Mouse (Mus musculus) small intestine, adult 2 months (tissue): ENCODE measurements around the gene Plcd3. TPM values are rescaled to one million over a fixed set of nuclear protein-coding genes. Genes with fewer than 3 reads are reported as not detected.

ENCODE experiments used
- H3K27ac ChIP-seq: fragments of 200-500 bp; 2 replicates; pipeline ENCODE4 v1.5.1; 2012; ENCODE audit warnings: low read depth, low read length, control low read depth, inconsistent platforms; ENCODE audit not compliant: insufficient read depth
- H3K27me3 ChIP-seq: fragments of 200-500 bp; 2 replicates; pipeline ENCODE4 v1.6.1; 2012; ENCODE audit warnings: mild to moderate bottlenecking, moderate library complexity, low read length, inconsistent platforms; ENCODE audit not compliant: control insufficient read depth, insufficient read depth
- H3K36me3 ChIP-seq: fragments of 200-500 bp; 2 replicates; pipeline ENCODE4 v1.6.1; 2012; ENCODE audit warnings: mild to moderate bottlenecking, low read length, control low read depth, inconsistent platforms; ENCODE audit not compliant: control insufficient read depth, insufficient read depth
- H3K4me1 ChIP-seq: fragments of 200-500 bp; 2 replicates; pipeline ENCODE4 v1.6.1; 2012; ENCODE audit warnings: low read length, inconsistent platforms, mixed read lengths; ENCODE audit not compliant: control insufficient read depth, insufficient read depth, insufficient read length
- H3K4me3 ChIP-seq: fragments of 200-500 bp; 2 replicates; pipeline ENCODE4 v1.5.1; 2012; ENCODE audit warnings: low read depth, mild to moderate bottlenecking, control low read depth, inconsistent platforms, low read length, moderate library complexity
- CTCF ChIP-seq: fragments of 200-500 bp; IDR thresholded peaks from 2 replicates; pipeline ENCODE4 v1.5.1; 2012; ENCODE audit warnings: low read depth, mild to moderate bottlenecking, control low read depth, inconsistent platforms, low read length, moderate library complexity, mixed read lengths; ENCODE audit not compliant: insufficient replicate concordance, insufficient read length; ENCODE audit errors: extremely low read depth
- POLR2A ChIP-seq: fragments of 200-500 bp; IDR thresholded peaks from 2 replicates; pipeline ENCODE4 v1.6.1; 2012; ENCODE audit warnings: low read depth, mild to moderate bottlenecking, control low read depth, inconsistent platforms, low read length, moderate library complexity
- WGBS: fragments of 180-500 bp; shearing (Covaris S2); methylation state at CpG from one replicate; pipeline ENCODE4 v1.1.7; 2018; 5-methylcytosine and 5-hydroxymethylcytosine counted together
- polyA plus RNA-seq: library from polyadenylated mRNA; depleted of rRNA; stranded (reverse); fragments of >200 nt; gene quantifications from 2 replicates; pipeline ENCODE4 v1.2.3, GENCODE M21; 2012

Plcd3 gene
- polyA plus RNA-seq, 1 experiment = 3.1 TPM

DNA sequence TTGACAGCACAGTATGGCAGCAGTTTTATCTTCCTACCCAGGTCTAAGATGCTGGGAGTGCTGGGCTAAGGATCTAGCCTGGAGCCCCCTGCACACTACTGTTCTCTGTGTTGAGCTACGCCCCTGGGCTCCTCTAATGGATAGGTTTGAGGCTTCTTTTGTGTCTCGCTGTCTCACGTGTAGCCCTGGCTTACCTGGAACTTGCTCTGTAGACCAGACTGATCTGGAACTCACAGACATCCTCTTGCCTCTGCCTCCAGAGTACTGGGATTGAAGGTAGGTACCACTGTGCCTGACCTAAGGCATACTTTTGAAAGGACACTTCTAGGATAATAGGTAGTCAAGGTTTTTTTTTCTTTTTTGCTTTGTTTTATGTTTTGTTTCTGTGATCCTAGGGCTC, 57.5 kb downstream of the Plcd3 start:
- TF ChIP-seq POLR2A (no peak), CTCF (no peak)
- WGBS = 90% methylated on average over 3 of the region's 3 CpGs
- Histone ChIP-seq H3K4me1 (no peaks in the 10 kb centered on the region), H3K27ac (no peak overlapping the region), H3K36me3 (peaks cover 42% of the 10 kb centered on the region), H3K4me3 (no peak overlapping the region), H3K27me3 (no peaks in the 10 kb centered on the region)

DNA sequence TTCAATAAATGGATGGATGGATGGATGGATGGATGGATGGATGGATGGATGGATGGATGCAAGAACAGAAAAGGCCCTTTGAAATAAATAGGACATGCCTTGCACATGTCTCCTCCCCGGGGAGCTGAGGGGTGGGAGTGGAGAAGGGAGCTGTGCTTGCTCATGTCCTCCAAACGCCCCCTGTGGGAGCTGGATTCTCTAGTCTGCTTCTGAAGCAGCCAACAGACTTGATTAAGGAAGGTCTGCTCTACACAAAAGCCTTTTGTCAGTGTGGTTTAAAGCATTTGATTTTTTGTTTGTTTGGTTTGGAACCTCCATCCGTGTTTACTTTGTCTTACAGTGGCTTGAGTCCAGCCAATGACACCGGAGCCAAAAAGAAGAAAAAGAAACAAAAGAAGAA, 58.6 kb downstream of the Plcd3 start:
- peaks cover 42% of the 10 kb centered on the region for H3K36me3 ChIP-seq
- H3K27ac ChIP-seq = no peak overlapping the region
- no peaks in the 10 kb centered on the region for H3K4me1 ChIP-seq
- TF ChIP-seq CTCF = no peak
- no peak for TF ChIP-seq POLR2A
- no peaks in the 10 kb centered on the region for H3K27me3 ChIP-seq
- WGBS = 58% methylated on average over 4 of the region's 4 CpGs
- no peak overlapping the region for H3K4me3 ChIP-seq

DNA sequence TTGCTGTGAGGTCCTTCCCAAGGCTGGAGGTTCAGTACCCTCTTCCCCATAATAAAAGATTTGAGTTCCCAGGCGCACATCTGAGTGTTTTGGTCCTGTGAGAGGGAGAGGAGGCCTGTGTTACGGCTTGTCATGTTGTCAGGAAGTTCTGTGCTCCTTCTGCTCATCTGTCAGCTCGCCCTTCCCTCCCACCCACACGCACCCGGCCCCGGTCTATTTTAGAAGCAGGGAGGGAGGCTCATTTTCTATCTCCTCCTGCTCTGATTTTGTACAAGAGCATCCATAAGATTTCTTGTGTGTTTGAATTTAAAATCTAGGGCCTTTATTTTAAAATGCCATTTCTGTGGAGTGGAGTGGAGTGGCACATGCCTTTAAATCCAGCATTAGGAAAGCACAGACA, 63.4 kb downstream of the Plcd3 start:
- Histone ChIP-seq H3K4me3 (no peak overlapping the region), H3K36me3 (peaks cover 13% of the 10 kb centered on the region), H3K4me1 (peaks cover 4% of the 10 kb centered on the region), H3K27ac (no peak overlapping the region), H3K27me3 (no peaks in the 10 kb centered on the region)
- TF ChIP-seq POLR2A (no peak), CTCF (no peak)
- WGBS = 79% methylated on average over 6 of the region's 6 CpGs

- TF ChIP-seq CTCF = no peak
- TF ChIP-seq POLR2A = no peak
- 69% methylated on average over 8 of the region's 8 CpGs for WGBS
- Histone ChIP-seq H3K4me3 (no peak overlapping the region), H3K27ac (no peak overlapping the region), H3K36me3 (peaks cover 13% of the 10 kb centered on the region), H3K4me1 (peaks cover 12% of the 10 kb centered on the region), H3K27me3 (no peaks in the 10 kb centered on the region)
These were observed 64.5 kb downstream of the Plcd3 start for GRCm38 (mm10) chr11:103036881-103037465.

- Histone ChIP-seq H3K4me3 (no peak overlapping the region), H3K27ac (no peak overlapping the region), H3K4me1 (peaks cover 16% of the 10 kb centered on the region), H3K27me3 (no peaks in the 10 kb centered on the region), H3K36me3 (peaks cover 11% of the 10 kb centered on the region)
- no peak for TF ChIP-seq POLR2A
- no peak for TF ChIP-seq CTCF
- WGBS = 67% methylated on average over 6 of the region's 6 CpGs
These were observed 66.5 kb downstream of the Plcd3 start for GRCm38 (mm10) chr11:103035007-103035406.

DNA sequence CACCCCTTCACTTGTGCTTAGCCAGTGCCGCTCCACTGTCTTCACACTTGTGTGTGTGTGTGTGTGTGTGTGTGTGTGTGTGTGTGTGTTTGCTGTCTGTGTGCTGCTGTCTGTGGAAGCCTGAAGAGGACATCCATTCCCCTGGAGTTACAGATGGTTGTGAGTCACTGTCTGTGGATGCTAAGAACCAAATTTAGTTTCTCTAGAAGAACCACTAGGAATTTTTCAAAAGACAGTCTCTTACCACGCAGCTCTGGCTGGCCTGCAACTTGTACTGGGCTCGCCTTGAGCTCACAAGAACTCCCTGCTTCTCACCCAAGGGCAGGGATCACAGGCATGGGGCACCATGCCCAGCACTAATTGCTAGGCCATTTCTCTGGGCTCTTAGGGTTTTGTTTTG, 68.4 kb downstream of the Plcd3 start:
- TF ChIP-seq POLR2A (no peak), CTCF (no peak)
- peaks cover 11% of the 10 kb centered on the region; the same call in 1 of the 2 replicates for H3K36me3 ChIP-seq
- no peaks in the 10 kb centered on the region for H3K27me3 ChIP-seq
- H3K27ac ChIP-seq = 0 out of 2 replicates have a peak overlapping the region, but pooled peaks have one; percentile 10
- WGBS = 35% methylated on average over 3 of the region's 3 CpGs
- H3K4me1 ChIP-seq = peaks cover 16% of the 10 kb centered on the region
- H3K4me3 ChIP-seq = no peak overlapping the region

GRCm38 (mm10) chr11:103028176-103028891, 73.1 kb downstream of the Plcd3 start, which contains the start of the genes Nmt1 and Dcakd:
TSS of gene Nmt1 (plus strand) at chr11:103028190.
TSS of gene Dcakd (minus strand) at chr11:103028333.
- peak; percentile 81; the same call in 1 of the 2 replicates for TF ChIP-seq POLR2A
- TF ChIP-seq CTCF = no peak
- peak within 1 kb of the TSS; percentile 89 for H3K4me3 ChIP-seq
- H3K27ac ChIP-seq = peak within 1 kb of the TSS; percentile 83
- under 1% methylated on average over 36 of the region's 36 CpGs for WGBS
- no peaks in the 10 kb centered on the region for H3K27me3 ChIP-seq
- H3K36me3 ChIP-seq = no peaks in the 10 kb centered on the region
- peaks cover 14% of the 10 kb centered on the region for H3K4me1 ChIP-seq
